Comparison of ENCODE assay signal across 8 mouse cellular contexts in genomic region chr3:27656764-27657390, GRCm38 (mm10). TPM values are rescaled to one million over a fixed set of nuclear protein-coding genes. Genes with fewer than 3 reads are reported as not detected.
DNase-seq lines count a peak whose midpoint lies in the region; ATAC-seq lines count a peak whose summit lies in the region.

No protein-coding gene starts in this region.

- no peaks in the 10 kb centered on the region for H3K27me3 ChIP-seq in midbrain, embryonic 13.5 days
- H3K27me3 ChIP-seq in midbrain, embryonic 16.5 days (ENCODE audit: control insufficient read depth, insufficient read depth, low read depth, low read length): no peaks in the 10 kb centered on the region
- no peaks in the 10 kb centered on the region for H3K27me3 ChIP-seq in heart, embryonic 13.5 days (replicated peaks)
- H3K27me3 ChIP-seq in midbrain, embryonic 10.5 days (ENCODE audit: low read depth, poor library complexity, severe bottlenecking): no peaks in the 10 kb centered on the region

- H3K4me3 ChIP-seq in midbrain, embryonic 13.5 days (replicated peaks): no peak overlapping the region
- no peak overlapping the region for H3K4me3 ChIP-seq in midbrain, embryonic 16.5 days (ENCODE audit: low read depth, low read length)
- no peak overlapping the region for H3K4me3 ChIP-seq in heart, embryonic 13.5 days
- H3K4me3 ChIP-seq in midbrain, embryonic 10.5 days: no peak overlapping the region

- DNase-seq in adrenal gland, postnatal 36 days: peak; percentile 72 to 76
- peak; percentile 46 to 51 for DNase-seq in lung, postnatal 4 days
- no peak for DNase-seq in midbrain, embryonic 10.5 days (ENCODE audit: low spot score)
- DNase-seq in layer of hippocampus, adult 8-10 months (ENCODE audit: low spot score in 2 of 2): no peak
- no peak for DNase-seq in frontal cortex, postnatal 10 days (ENCODE audit: low spot score in 2 of 2)

- H3K9me3 ChIP-seq in midbrain, embryonic 13.5 days: no peaks in the 10 kb centered on the region
- H3K9me3 ChIP-seq in midbrain, embryonic 16.5 days (replicated peaks; ENCODE audit: control insufficient read depth, low read length, poor library complexity, severe bottlenecking): no peaks in the 10 kb centered on the region
- H3K9me3 ChIP-seq in heart, embryonic 13.5 days: no peaks in the 10 kb centered on the region
- H3K9me3 ChIP-seq in midbrain, embryonic 10.5 days (replicated peaks): no peaks in the 10 kb centered on the region

- 57% methylated on average over 7 of the region's 7 CpGs for WGBS in midbrain, embryonic 13.5 days
- 60% methylated on average over 7 of the region's 7 CpGs for WGBS in midbrain, embryonic 16.5 days
- 14% methylated on average over 7 of the region's 7 CpGs for WGBS in heart, embryonic 13.5 days
- 70% methylated on average over 7 of the region's 7 CpGs for WGBS in midbrain, embryonic 10.5 days

- 0 out of 2 replicates have a peak, but pooled peaks have one; percentile 27 for ATAC-seq in midbrain, embryonic 13.5 days
- no peak for ATAC-seq in midbrain, embryonic 16.5 days
- ATAC-seq in heart, embryonic 13.5 days (ENCODE audit: extremely low read depth, insufficient number of reproducible peaks, low FRiP score, low TSS enrichment): no peak

- H3K4me2 ChIP-seq in midbrain, embryonic 13.5 days (replicated peaks): no peak overlapping the region
- no peak overlapping the region for H3K4me2 ChIP-seq in midbrain, embryonic 16.5 days (ENCODE audit: low read length)
- peak overlapping the region; percentile 30 for H3K4me2 ChIP-seq in heart, embryonic 13.5 days

- H3K9ac ChIP-seq in midbrain, embryonic 13.5 days (replicated peaks): no peak overlapping the region
- no peak overlapping the region for H3K9ac ChIP-seq in midbrain, embryonic 16.5 days (ENCODE audit: low read depth, low read length)
- peak overlapping the region; percentile 67 for H3K9ac ChIP-seq in heart, embryonic 13.5 days

- no peaks in the 10 kb centered on the region for H3K36me3 ChIP-seq in midbrain, embryonic 13.5 days
- H3K36me3 ChIP-seq in midbrain, embryonic 16.5 days (ENCODE audit: control insufficient read depth, insufficient read depth, low read length): no peaks in the 10 kb centered on the region
- no peaks in the 10 kb centered on the region; the same call in 1 of the 2 replicates for H3K36me3 ChIP-seq in heart, embryonic 13.5 days
- H3K36me3 ChIP-seq in midbrain, embryonic 10.5 days: no peaks in the 10 kb centered on the region

- peaks cover 10% of the 10 kb centered on the region; the same call in 1 of the 2 replicates for H3K4me1 ChIP-seq in midbrain, embryonic 13.5 days (replicated peaks)
- peaks cover 3% of the 10 kb centered on the region; the same call in 1 of the 2 replicates for H3K4me1 ChIP-seq in midbrain, embryonic 16.5 days (ENCODE audit: control insufficient read depth, insufficient read depth, low read length)
- peaks cover 92% of the 10 kb centered on the region for H3K4me1 ChIP-seq in heart, embryonic 13.5 days
- peaks cover 40% of the 10 kb centered on the region for H3K4me1 ChIP-seq in midbrain, embryonic 10.5 days

- no peak overlapping the region for H3K27ac ChIP-seq in midbrain, embryonic 13.5 days
- no peak overlapping the region for H3K27ac ChIP-seq in midbrain, embryonic 16.5 days (ENCODE audit: low read length)
- H3K27ac ChIP-seq in heart, embryonic 13.5 days (replicated peaks): peak overlapping the region; percentile 86
- H3K27ac ChIP-seq in midbrain, embryonic 10.5 days (replicated peaks): no peak overlapping the region

RNA-seq across cellular contexts. Expression of gene Fndc3b, which starts 54.2 kb away (rescaled TPM):
- polyA plus RNA-seq in midbrain, embryonic 13.5 days (2015; fragmentation: Nextera tagmentation; extraction: Ambion mirVana): 7.1 and 10.0 TPM in 2 replicates
- polyA plus RNA-seq in midbrain, embryonic 16.5 days (2015; fragmentation: Nextera tagmentation; extraction: Ambion mirVana): 8.2 and 8.8 TPM in 2 replicates
- 100 to 1,000 TPM; 127 to 174 TPM for total RNA-seq in adrenal gland, postnatal 36 days (2021)
- 22.3 and 24.0 TPM in 2 replicates for polyA plus RNA-seq in heart, embryonic 13.5 days (2015; fragmentation: Nextera tagmentation; extraction: Ambion mirVana)
- polyA plus RNA-seq in midbrain, embryonic 10.5 days (2016; fragmentation: Nextera tagmentation; extraction: Ambion mirVana): 11.3 and 11.4 TPM in 2 replicates
- 10 to 100 TPM; 17.7 to 23.4 (median 21.2) TPM for total RNA-seq in layer of hippocampus, adult 8-10 months (2022)

Comparison
In these comparisons a context has a peak if more than half of its experiments do, and no peak if none do; other contexts are left out.
1. DNase-seq: peak in adrenal gland, postnatal 36 days (2 of 2) and lung, postnatal 4 days (2 of 2); none in midbrain, embryonic 10.5 days (single experiment), layer of hippocampus, adult 8-10 months (0 of 2) and frontal cortex, postnatal 10 days (0 of 2).